Mouse (Mus musculus) embryonic stem cell, embryonic (primary cell): ENCODE measurements around the gene Ptpn1.

ENCODE experiments used
- CTCF ChIA-PET, 4 experiments: fragments of 300-600 bp in 2 of 4; fragments of 350-600 bp in 2 of 4; sonication (Branson Sonifier 250); formaldehyde crosslinking; loops; one replicate each; lab custom pipeline; 2022; ENCODE audit warnings: inconsistent platforms in 2 of 4; lab: Charles Lee
- POLR2A ChIA-PET, 4 experiments: fragments of 300-600 bp in 2 of 4; fragments of 350-600 bp in 2 of 4; sonication (Branson Sonifier 250); formaldehyde crosslinking; loops; one replicate each; lab custom pipeline; 2022; ENCODE audit warnings: antibody characterized with exemption in 4 of 4, inconsistent platforms in 1 of 4; lab: Charles Lee

Ptpn1 gene

DNA sequence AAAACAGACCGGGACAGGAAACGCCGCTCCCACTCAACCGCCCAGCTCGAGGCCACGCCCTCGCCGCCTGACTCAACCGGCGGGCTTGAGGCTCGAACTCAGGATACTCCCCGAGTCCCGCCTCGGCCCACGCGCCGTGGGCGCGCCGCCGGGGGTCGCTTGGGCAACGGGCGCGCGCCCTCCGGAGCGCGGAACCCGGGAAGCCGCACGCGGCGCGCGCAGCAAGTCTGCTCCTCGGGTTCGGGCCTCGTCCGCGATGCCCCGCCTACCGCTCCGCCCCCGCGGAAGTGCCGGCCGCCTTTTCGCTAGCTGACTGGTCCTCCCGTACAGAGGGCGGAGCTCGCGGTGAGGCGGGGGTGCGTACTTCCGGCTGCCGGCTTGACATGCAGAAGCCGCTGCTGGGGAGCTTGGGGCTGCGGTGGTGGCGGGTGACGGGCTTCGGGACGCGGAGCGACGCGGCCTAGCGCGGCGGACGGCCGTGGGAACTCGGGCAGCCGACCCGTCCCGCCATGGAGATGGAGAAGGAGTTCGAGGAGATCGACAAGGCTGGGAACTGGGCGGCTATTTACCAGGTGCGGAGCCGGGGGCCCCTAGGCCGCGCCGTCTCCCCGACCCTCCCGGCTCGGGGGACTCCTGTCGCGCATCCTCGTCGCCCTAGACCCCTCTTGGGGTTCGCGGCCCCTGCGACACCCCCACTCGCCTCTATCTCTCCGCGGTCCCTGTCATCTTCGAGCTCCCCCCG, at the start of gene Ptpn1:
Gene Ptpn1 (plus strand): TSS at position 73 of the 742 bp plus-strand sequence.
- CTCF ChIA-PET, result interaction anchor here in 3 of 4 experiments (0.5 to 1.8 kb wide), 9 partner anchors 23 to 307 kb away, joined by 3 to 8 read pairs (median 3); no protein-coding TSS in a partner anchor
- POLR2A ChIA-PET, result interaction anchor here in 3 of 4 experiments (0.7 to 4.2 kb wide), 22 partner anchors 8 to 869 kb away, joined by 3 to 16 read pairs (median 3); partner anchors contain the start of genes Pard6b (in 2 of the 3), Dpm1 (in 1 of the 3), Mocs3 (in 1 of the 3) and Znfx1 (in 1 of the 3)

DNA sequence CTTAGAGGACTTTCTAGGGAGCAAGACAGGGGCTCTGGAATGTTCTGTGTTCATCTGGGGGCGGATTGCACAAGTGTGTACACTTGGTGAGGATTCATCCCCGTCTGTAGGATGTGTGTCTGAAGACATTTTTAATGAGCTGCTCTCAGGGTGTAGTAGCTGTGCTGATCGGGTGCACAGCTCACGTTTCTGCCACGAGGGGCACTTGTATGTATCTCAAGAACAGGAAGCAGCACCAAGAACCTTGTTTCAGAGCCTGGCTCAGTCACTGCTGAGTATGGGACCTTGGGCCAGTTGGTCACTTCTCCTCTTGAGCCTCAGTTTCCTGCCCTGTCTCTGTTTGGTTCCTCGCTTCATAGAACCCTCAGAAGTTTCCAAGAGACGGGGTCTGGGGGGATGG, 45.4 kb upstream of the Ptpn1 start:
- ChIA-PET CTCF (interaction anchor here (0.5 to 3.4 kb wide), 9 partner anchors 8 to 211 kb away, joined by 3 to 36 read pairs (median 4); partner anchors contain the start of gene Ripor3 (in 1 of the 4)), POLR2A (interaction anchor here in 1 of 4 experiments (2.4 kb wide), 1 partner anchor 197 kb away, joined by 12 read pairs; the partner anchor contains the start of genes Cebpb and Tmem189)

DNA sequence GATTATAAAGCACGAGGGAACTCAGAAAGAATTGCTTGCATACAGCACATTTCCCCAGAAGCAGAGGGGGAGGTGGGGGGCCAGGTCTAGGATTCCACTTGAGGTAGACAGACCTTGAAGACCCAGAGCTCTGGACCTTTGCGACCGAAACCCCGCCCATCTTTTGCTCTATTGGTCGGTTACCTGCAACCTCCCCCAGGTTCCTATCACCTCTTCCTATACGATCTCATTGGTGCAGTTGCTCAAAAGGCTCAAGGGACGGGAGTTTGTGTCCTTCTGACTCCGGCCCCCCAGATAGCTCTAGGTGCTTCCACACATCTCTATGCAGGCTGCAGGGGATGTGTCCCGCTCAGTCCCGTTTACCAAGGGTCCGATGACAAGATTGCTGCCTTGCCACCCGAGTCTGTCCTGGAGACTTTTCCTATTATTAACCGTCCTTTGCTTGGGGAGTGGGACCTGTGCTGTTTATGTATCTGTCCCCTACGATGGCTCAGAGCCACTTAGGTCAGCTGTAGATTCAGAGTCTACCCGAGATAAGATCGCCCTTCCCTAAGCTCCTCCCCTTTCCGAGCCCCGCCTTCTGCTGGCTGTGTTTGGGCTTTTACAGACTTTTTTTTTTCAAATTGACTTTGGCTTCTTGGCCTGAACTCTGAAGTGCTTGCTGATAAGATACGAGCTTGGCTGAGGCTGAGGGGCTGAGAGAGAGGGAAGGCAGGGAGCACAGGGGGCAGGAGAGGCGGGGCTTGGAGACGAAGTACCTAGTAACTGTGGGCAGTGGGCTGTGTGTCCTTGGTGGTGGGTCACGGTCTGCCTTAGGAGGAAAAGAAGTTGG, 44.1 kb upstream of the Ptpn1 start:
- CTCF ChIA-PET, result interaction anchor here (0.6 to 3.4 kb wide), 23 partner anchors 7 to 359 kb away, joined by 3 to 36 read pairs (median 4); partner anchors contain the start of gene Ripor3 (in 1 of the 4)
- POLR2A ChIA-PET, result interaction anchor here in 3 of 4 experiments (0.5 to 2.4 kb wide), 10 partner anchors 15 to 209 kb away, joined by 3 to 12 read pairs (median 4); partner anchors contain the start of genes Cebpb (in 1 of the 3) and Tmem189 (in 1 of the 3)

DNA sequence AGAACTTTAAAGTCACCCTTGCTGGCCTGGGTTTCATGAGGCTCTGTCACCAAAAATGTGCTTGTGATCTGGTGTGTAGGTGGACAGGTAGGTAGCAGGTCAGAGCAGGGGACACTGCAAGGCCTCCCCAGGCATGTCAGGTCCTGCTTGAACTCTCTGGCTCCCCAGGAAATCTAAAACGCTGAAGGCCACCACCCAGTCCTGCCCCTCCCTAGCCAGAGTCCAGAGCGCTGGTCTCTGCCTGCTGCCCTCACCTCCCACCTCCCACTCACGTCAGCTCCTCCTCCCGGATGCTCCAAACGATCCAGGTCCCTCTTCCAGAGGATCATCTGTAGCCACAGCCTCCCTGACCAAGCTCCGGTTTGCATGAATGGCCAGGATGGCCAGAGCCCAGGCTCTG, 43.0 kb upstream of the Ptpn1 start:
- ChIA-PET CTCF (interaction anchor here (0.6 to 3.4 kb wide), 7 partner anchors 201 to 360 kb away, joined by 3 to 36 read pairs (median 9); no protein-coding TSS in a partner anchor), POLR2A (interaction anchor here in 3 of 4 experiments (0.6 to 1.9 kb wide), 7 partner anchors 14 to 951 kb away, joined by 3 to 8 read pairs (median 4); no protein-coding TSS in a partner anchor)

DNA sequence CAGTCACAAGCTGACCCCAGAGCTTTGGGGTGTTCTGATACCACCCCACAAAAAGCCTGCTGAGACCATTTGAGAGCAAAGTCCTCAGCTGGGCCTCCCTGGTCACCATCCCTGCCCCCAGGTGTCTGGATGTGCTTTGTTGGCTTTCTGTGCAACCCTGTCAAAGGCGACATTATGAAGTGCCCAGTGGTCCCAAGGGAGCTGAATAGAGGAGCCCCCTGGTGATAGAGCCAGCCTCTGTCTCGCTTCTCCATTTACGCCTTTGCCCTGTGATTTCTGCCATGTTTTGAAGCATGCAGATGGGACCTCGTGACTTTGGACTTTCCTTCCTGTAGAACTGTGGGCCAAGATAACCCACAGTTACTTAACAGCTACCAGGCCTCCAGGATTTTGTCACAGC, 42.0 kb upstream of the Ptpn1 start:
- ChIA-PET POLR2A (interaction anchor here in 1 of 4 experiments (1.5 kb wide), 1 partner anchor 179 kb away, joined by 3 read pairs; no protein-coding TSS in a partner anchor), CTCF (interaction anchor here in 3 of 4 experiments (0.6 to 6.4 kb wide), 5 partner anchors 204 to 721 kb away, joined by 3 to 385 read pairs (median 6); partner anchors contain the start of gene Cebpb (in 1 of the 3))

DNA sequence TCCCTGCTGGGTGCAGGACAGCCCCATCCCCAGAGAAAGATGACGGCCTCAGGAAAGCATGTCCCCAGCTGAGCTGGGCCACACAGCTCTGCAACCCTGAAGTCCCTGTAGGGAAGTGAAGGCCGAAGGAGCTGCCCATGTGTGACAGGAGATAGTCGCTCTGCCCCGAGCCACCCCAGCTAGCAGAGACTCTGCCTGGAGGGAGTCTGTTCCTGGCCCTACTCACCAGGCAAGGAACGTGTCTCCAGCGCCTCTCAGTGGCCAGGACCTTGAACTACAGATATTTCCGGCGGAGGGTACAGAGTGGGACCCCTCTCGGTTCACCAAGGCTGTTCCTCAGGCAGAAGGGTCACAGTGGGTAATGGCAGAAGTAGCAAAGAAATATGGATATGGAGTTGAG, 39.9 kb upstream of the Ptpn1 start:
- CTCF ChIA-PET, result interaction anchor here (0.5 to 6.4 kb wide), 33 partner anchors 9 to 949 kb away, joined by 3 to 385 read pairs (median 4); partner anchors contain the start of genes Ripor3 (in 2 of the 4), Tmem189 (in 2 of the 4), Cebpb (in 1 of the 4) and Gm20431 (in 1 of the 4)
- POLR2A ChIA-PET, result interaction anchor here in 3 of 4 experiments (0.5 to 2.0 kb wide), 18 partner anchors 55 to 213 kb away, joined by 3 to 7 read pairs (median 3); partner anchors contain the start of genes Tmem189 (in 2 of the 3), Cebpb (in 1 of the 3) and Pard6b (in 1 of the 3)

DNA sequence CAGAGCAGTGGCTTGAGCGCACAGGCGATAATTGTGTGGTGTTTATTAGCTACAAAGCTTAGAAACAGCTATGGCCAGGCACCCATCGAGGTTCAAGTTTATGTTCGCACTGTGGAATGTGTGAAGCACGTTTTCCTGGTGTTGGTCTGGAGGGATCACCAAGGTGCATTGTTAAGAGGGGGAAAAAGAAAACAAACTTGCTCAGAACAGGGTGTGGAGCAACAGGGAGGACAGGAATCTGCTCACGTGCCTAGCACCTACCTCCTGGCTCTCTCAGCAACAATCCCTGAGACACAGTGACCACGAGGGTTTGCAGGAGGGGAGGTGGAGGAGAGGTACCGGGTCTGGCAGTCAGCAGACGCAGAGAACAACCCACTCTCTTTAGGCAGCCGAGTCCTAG, 38.2 kb upstream of the Ptpn1 start:
- ChIA-PET CTCF (interaction anchor here (0.6 to 6.4 kb wide), 11 partner anchors 12 to 359 kb away, joined by 4 to 385 read pairs (median 5); partner anchors contain the start of gene Cebpb (in 2 of the 4)), POLR2A (interaction anchor here in 2 of 4 experiments (0.7 to 3.5 kb wide), 3 partner anchors 207 to 1021 kb away, joined by 3 to 25 read pairs (median 11); partner anchors contain the start of gene Cebpb (in 1 of the 2))

DNA sequence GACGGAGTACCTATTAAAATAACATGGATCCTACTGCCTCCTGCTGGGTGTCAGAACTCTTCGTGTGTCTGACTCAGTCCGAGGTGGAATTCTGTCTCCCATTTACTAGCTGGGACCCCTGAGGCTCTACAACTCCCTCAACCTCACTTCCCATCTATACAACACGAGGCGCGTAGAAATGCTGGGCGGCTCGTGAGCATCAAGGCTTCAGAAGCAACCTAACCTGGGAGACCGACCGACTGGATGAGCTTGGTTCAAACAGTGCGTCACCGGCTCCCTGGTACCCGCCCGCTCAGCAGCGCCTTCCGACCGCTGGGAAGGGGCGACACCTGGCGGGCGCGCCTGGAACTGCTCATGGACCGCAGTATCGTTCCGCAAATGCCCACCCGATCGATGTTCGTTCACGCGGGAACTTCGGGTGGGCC, 36.9 kb upstream of the Ptpn1 start:
- ChIA-PET CTCF (interaction anchor here (0.5 to 6.4 kb wide), 130 partner anchors 8 to 673 kb away, joined by 3 to 385 read pairs (median 4); partner anchors contain the start of genes Cebpb (in 3 of the 4), Ripor3 (in 3 of the 4), Tmem189 (in 3 of the 4) and Adnp (in 1 of the 4)), POLR2A (interaction anchor here in 3 of 4 experiments (0.6 to 3.5 kb wide), 18 partner anchors 10 to 357 kb away, joined by 3 to 25 read pairs (median 5); partner anchors contain the start of genes Cebpb (in 2 of the 3), Gm20431 (in 1 of the 3) and Snai1 (in 1 of the 3))

DNA sequence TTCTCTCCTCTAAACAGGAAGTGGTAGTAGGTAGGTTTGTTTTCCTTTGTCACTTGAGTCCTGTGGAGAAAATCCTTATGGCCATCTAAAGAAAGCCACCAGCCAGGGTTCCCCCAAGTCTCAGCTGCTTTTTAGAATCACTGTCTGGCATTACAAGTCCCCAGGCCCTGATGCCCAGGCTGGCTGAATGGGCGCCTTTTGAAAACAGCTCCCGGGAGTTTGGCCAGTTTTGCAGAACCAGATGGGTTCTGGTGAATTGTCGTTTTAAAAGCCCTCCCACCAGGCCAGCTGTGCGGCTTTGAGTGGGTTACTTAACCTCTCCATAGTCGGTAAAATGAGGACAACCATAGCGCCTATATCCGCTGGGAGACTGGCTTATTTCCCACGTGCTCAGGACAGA, 34.0 kb upstream of the Ptpn1 start:
- CTCF ChIA-PET, result interaction anchor here (0.6 to 5.7 kb wide), 11 partner anchors 128 to 378 kb away, joined by 3 to 86 read pairs (median 4); no protein-coding TSS in a partner anchor
- POLR2A ChIA-PET, result interaction anchor here in 1 of 4 experiments (0.7 kb wide), 1 partner anchor 437 kb away, joined by 3 read pairs; no protein-coding TSS in a partner anchor

DNA sequence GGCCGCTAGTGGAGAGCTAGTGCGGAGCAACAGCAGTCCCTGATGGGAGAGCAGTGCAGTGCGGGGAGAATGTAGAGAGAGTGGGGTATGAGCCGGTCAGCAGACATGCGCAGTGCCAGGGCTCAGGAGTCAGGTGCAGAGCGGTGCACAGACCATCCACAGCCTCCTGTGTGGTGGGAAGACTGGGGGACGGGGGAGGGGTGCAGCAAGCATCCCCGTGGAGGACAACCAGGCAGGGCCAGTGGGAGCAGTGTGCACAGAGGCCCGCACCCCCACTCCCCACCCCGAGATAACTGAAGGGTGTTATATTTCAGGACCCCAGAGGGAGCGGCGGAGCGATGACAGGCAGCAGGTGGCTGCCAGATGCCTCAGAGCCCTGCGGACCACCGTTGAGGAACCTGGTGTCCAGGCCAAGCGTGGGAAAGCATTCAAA, 31.9 kb upstream of the Ptpn1 start:
- ChIA-PET POLR2A (no interaction called here), CTCF (interaction anchor here (0.6 to 2.5 kb wide), 8 partner anchors 12 to 307 kb away, joined by 3 to 10 read pairs (median 4); partner anchors contain the start of gene Adnp (in 1 of the 4))

DNA sequence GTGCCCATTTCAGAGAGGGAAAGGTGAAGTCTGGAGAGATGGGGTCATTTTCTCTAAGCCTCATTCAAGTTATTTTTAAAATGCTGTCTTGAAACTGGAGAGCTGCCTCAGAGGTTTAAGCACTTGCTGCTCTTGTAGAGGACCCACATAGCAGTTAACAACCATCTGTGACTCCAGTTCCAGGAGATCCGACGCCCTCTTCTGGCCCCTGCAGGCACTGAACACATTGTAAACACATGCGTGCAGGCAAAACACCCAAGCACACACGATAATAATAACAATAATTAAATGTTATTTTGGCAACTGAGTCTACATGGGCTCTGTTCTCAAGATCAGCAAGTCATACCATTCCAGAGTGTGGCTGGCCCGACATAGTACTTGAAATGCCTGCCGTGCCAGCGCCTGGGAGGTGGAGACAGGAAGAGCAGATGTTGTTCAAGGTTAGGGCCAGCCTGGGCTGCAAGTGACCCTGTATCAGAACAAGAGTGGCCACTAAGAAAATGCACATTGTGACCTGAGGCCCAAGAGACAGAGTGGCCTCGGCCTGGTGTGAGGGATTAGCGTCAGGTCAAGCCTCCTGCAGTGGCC, 29.6 kb upstream of the Ptpn1 start:
- ChIA-PET CTCF (interaction anchor here in 3 of 4 experiments (0.5 to 3.0 kb wide), 6 partner anchors 11 to 222 kb away, joined by 3 to 12 read pairs (median 8); no protein-coding TSS in a partner anchor), POLR2A (interaction anchor here in 1 of 4 experiments (0.6 to 1.3 kb wide), 2 partner anchors 14 to 295 kb away, joined by 3 to 4 read pairs; no protein-coding TSS in a partner anchor)

DNA sequence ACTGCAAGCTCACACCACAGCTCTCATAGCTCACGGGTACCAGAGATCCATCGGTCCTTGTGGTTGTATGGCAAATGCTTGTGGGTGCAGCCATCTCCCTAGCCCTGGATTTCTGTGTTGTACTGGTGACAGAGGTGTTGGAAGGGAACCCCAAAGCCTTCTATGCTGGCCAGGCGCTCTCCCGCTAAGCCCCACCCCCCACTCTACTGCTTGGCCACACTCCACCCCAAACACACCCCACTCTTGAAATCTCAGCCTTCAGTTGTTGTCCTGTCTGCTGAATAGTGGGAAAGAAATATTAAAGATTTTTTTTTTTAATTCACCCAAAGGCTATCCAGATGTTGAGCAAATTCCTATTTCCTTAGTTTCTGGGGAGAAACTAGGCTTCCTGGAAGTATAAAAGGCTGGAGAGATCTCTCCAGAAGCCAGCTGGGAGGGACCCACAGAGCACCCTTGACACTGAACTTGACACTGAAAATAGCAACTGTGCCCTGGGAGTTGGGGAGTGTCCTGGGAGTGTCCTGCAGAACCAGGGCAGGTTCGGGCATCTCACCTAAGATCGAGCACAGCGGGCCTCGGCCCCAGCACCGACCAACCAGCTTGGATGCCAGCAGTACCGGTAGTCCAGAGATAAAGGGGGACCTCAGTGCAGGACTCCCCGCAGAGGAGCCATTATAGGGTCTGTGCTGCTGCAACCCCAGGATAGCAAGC, 28.5 kb upstream of the Ptpn1 start:
- CTCF ChIA-PET, result interaction anchor here (0.6 to 3.0 kb wide), 11 partner anchors 8 to 400 kb away, joined by 3 to 12 read pairs (median 4); no protein-coding TSS in a partner anchor
- POLR2A ChIA-PET, result interaction anchor here in 2 of 4 experiments (1.3 to 1.6 kb wide), 2 partner anchors 15 to 29 kb away, joined by 3 to 4 read pairs; partner anchors contain the start of gene Ptpn1 (in 1 of the 2)

DNA sequence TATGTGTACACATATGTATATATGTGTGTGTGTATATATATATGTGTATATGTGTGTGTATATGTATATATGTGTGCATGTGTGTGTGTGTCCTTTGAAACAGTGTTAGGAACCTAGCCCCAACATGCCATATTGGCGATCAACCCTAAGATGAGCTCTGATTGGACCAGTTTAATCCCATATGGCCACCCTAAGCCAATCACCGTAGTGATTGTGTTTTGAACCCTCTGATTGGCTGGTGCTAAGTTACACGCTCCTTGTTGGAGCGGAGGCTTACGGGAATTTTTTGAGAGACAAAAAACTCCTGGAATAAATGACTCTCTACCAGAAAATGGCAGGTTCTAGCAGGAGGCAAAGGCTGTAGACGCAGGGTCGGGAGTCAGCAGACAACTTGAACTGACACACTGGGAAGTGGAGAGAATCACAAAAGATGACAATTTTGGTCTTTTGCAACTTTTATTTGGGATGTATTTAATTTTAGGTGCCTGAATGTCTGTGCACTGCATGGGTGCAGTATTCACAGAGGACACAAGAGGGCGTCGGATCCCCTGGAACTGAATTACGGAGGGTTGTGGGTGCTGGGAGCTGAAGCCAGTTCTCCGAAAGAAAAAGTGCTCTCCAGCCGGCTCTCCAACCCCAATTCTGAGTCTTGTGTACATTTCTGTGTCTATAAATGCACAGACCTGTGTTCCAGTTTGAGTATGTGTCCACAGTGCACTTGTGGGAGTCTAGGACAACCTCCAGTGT, 27.1 kb upstream of the Ptpn1 start:
- CTCF ChIA-PET, result interaction anchor here (0.5 to 3.0 kb wide), 41 partner anchors 9 to 354 kb away, joined by 3 to 13 read pairs (median 4); partner anchors contain the start of genes Ptpn1 (in 2 of the 4), Cebpb (in 1 of the 4) and Ripor3 (in 1 of the 4)
- POLR2A ChIA-PET, result interaction anchor here in 3 of 4 experiments (0.6 to 1.0 kb wide), 4 partner anchors 10 to 289 kb away, joined by 3 to 7 read pairs (median 3); no protein-coding TSS in a partner anchor

DNA sequence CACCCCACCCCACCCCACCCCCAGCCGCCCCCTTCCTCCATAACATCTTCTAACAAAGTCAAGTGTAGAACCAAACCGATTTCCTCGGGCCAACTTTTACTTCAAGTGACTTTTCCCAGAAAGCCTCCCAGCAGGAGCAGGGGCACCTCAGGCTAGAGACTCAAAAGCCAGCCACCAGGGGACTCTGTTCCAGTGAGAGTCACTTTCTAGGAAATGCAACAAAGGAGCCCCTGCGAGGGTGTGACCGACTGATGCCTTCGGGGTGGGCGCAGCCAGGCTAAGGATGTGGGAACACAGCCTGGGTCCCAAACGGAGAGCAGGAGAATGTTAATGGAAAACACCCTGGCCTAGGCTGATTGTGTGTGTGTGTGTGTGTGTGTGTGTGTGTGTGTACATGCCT, 26.3 kb upstream of the Ptpn1 start:
- POLR2A ChIA-PET, result interaction anchor here in 1 of 4 experiments (0.6 kb wide), 1 partner anchor 290 kb away, joined by 3 read pairs; no protein-coding TSS in a partner anchor
- CTCF ChIA-PET, result interaction anchor here (0.5 to 3.0 kb wide), 37 partner anchors 10 to 819 kb away, joined by 3 to 13 read pairs (median 4); partner anchors contain the start of genes Ptpn1 (in 2 of the 4), Cebpb (in 1 of the 4) and Ripor3 (in 1 of the 4)
